Mouse (Mus musculus): ENCODE measurements at regions not wholly inside any gene's neighbourhood (a gene's known extent, or its start where the extent isn't known, plus 50 kb on each side); places are given as distances from the start of the nearest gene placed in this dataset.
"Not testable (repeated sequence)": the region's sequence is repeated elsewhere in the genome, so short reads cannot be mapped to it uniquely, and the experiment has no call there.

DNA sequence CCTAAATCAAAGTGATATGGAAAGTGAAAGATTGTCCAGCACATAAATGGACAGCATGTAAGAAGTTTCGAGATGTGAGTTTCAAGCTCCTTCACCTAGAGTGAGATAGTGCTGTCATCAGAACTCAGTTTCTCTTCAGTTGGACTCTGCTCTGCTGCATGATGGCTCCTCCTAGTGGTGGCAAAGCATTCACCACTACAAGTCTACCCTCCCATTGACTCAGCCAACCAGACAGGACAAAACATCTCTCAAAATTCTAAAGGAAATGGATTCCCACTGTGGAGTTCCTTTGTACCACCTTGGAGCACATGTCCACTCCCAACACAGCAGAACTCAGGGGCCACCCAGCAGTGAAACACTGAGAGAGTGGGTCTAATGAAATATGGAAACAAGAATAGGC is 367.8 kb upstream of the Ngly1 start:
- Histone ChIP-seq H3K4me2 (no peak overlapping the region), H3K27me3 (replicated peaks) (no peaks in the 10 kb centered on the region), H3K9me3 (no peaks in the 10 kb centered on the region), H3K36me3 (no peaks in the 10 kb centered on the region), H3K4me3 (replicated peaks) (no peak overlapping the region), H3K27ac (no peak overlapping the region), H3K4me1 (no peaks in the 10 kb centered on the region), H3K9ac (no peak overlapping the region)
- WGBS: 59% methylated on average over 1 of the region's 1 CpGs
- no peak for ATAC-seq (ENCODE audit: insufficient read depth, low FRiP score, low read depth)

DNA sequence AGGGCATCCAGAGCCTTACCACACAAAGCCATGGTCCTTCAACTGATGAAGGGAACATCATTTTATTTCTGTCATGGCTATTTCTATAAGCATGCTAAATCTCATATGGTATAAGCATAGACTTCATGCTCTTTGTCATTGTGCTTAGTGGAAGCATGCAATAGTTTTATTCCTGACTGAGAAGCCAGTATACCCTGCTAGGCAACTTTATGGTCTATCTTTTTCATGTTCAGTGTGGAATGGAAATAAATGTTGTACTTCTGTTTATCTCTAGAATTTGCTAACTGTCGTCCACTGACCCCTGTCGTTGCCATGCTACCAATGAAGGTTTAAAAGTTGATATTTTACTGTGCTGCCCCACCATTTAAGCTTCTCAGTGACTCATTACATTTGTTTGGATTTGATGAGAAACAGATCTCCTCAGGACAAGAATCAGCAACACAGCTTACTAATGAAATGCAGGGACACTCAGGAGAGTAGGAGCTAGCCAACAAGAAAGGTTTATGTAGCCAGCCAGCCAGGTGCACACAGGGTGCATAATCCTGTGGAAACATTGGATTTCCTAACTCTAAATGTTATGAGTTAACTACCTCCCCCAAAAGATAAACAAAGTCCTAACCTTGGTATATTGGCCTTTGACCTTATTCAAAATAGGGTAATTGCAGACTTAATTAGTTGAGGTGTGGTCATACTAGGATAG is 364.3 kb upstream of the Ngly1 start:
- no peaks in the 10 kb centered on the region for H3K36me3 ChIP-seq
- H3K9me3 ChIP-seq: no peaks in the 10 kb centered on the region
- H3K4me1 ChIP-seq: no peaks in the 10 kb centered on the region
- H3K4me3 ChIP-seq (replicated peaks): no peak overlapping the region
- no peak overlapping the region for H3K9ac ChIP-seq
- WGBS: 24% methylated on average over 2 of the region's 2 CpGs
- H3K4me2 ChIP-seq: no peak overlapping the region
- H3K27me3 ChIP-seq (replicated peaks): no peaks in the 10 kb centered on the region
- no peak for ATAC-seq (ENCODE audit: insufficient read depth, low FRiP score, low read depth)
- no peak overlapping the region for H3K27ac ChIP-seq

DNA sequence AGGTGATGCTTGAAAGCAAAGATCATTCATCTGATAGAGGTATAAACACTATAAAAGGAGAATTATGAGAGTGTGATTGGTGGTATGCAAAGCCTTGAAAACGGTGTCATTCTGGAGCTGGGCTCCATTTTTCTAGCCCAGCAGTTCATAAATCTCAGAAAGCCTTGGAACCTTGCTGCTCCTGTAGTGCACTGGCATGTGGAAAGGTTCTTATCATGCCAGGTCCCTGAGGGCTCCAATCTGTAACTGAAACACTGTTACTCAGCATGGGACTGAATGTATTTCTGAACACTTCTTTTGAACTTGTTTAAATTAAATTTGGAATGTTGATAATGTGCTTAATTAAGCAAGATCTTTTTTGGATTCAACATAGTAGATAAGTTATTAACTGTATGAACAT is 352.0 kb upstream of the Ngly1 start:
- Histone ChIP-seq H3K4me3 (replicated peaks) (no peak overlapping the region), H3K9me3 (no peaks in the 10 kb centered on the region), H3K4me1 (no peaks in the 10 kb centered on the region), H3K27me3 (replicated peaks) (no peaks in the 10 kb centered on the region), H3K27ac (no peak overlapping the region), H3K9ac (no peak overlapping the region), H3K4me2 (no peak overlapping the region), H3K36me3 (no peaks in the 10 kb centered on the region)
- no peak for ATAC-seq (ENCODE audit: insufficient read depth, low FRiP score, low read depth)
- 43% methylated on average over 1 of the region's 1 CpGs for WGBS

DNA sequence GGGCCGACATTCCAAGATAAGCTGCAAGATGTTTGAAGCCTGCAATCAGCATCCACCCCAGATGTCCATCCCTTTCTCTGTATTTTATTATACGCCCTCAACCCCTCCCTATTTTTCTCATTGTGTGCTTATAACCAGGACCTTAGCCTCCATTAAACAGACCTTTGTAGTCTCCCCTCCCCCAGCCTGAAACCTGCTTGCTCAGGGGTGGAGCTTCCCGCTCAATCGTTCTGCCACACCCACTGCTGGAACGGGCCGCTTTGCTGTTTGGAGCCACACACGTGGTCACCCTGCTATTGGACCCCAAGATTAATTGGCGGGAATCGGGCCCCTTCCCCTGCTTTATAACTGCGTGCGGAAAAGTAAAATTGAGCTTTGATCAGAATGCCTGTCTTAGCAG is 342.7 kb upstream of the Ngly1 start:
- not testable (repeated sequence) for H3K4me1 ChIP-seq; H3K4me3 ChIP-seq (replicated peaks); H3K9me3 ChIP-seq; H3K4me2 ChIP-seq; H3K27me3 ChIP-seq (replicated peaks); H3K27ac ChIP-seq; ATAC-seq (ENCODE audit: insufficient read depth, low FRiP score, low read depth); H3K9ac ChIP-seq; H3K36me3 ChIP-seq
- 49% methylated on average over 11 of the region's 11 CpGs for WGBS

DNA sequence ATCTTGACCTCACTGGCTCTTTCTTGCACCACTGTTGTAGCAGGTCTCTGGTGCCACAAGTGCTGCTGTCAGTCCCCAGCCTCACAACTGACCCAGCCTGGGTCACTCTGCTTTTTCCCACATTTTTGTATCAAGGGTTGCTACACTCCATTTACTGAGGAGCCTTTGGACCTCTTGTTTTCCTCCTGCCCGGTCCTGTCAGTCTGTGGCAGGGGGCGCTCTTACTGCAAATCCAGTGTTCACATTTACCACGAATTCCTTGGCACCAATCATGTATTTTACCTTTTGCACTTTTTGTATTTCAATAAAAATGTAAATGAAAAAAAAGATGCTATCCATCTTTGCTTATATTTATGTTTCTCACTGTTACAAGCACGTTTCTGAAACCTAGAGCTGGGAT is 335.9 kb upstream of the Ngly1 start:
- 54% methylated on average over 4 of the region's 4 CpGs for WGBS
- not testable (repeated sequence) for ATAC-seq (ENCODE audit: insufficient read depth, low FRiP score, low read depth); H3K36me3 ChIP-seq; H3K9ac ChIP-seq; H3K27ac ChIP-seq; H3K4me2 ChIP-seq; H3K9me3 ChIP-seq; H3K4me1 ChIP-seq; H3K27me3 ChIP-seq (replicated peaks); H3K4me3 ChIP-seq (replicated peaks)

DNA sequence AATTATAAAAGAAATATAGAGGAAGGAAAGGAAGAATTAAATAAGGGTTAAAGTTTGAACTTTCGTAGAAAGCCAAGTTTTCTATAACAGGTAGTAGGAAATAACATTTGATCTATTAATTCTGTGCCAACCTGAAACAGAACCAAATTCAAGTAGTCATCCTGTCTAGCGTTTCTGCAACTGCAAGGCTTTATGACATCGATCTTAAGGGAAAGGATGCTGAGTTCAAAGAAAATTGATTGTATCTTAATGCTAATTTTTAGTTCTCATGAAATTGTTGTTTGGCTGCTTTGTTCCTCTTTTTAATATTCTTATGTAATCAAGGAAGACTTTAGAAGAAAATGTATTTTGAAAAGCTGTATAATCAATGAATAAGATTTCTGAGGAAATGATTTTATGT is 334.9 kb upstream of the Ngly1 start:
- ATAC-seq (ENCODE audit: insufficient read depth, low FRiP score, low read depth): no peak
- no peak overlapping the region for H3K9ac ChIP-seq
- no peak overlapping the region for H3K27ac ChIP-seq
- no peaks in the 10 kb centered on the region for H3K4me1 ChIP-seq
- no peaks in the 10 kb centered on the region for H3K9me3 ChIP-seq
- 82% methylated on average over 3 of the region's 3 CpGs for WGBS
- H3K4me2 ChIP-seq: no peak overlapping the region
- no peaks in the 10 kb centered on the region for H3K36me3 ChIP-seq
- no peaks in the 10 kb centered on the region for H3K27me3 ChIP-seq (replicated peaks)
- H3K4me3 ChIP-seq (replicated peaks): no peak overlapping the region

DNA sequence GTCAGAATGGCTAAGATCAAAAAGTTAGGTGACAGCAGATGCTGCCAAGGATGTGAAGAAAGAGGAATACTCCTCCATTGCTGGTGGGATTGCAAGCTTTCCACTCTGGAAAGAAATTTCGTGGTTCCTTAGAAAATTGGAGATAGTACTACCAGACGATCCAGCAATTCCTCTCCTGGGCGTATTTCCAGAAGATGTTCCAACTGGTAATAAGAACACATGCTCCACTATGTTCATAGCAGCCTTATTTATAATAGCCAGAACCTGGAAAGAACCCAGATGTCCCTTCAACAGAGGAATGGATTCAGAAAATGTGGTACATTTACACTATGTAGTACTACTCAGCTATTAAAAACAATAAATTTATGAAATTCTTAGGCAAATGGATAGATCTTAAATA is 324.4 kb upstream of the Ngly1 start:
- 64% methylated on average over 3 of the region's 3 CpGs for WGBS
- not testable (repeated sequence) for H3K27me3 ChIP-seq (replicated peaks); ATAC-seq (ENCODE audit: insufficient read depth, low FRiP score, low read depth); H3K9ac ChIP-seq; H3K36me3 ChIP-seq; H3K27ac ChIP-seq; H3K4me2 ChIP-seq; H3K4me1 ChIP-seq; H3K4me3 ChIP-seq (replicated peaks); H3K9me3 ChIP-seq

DNA sequence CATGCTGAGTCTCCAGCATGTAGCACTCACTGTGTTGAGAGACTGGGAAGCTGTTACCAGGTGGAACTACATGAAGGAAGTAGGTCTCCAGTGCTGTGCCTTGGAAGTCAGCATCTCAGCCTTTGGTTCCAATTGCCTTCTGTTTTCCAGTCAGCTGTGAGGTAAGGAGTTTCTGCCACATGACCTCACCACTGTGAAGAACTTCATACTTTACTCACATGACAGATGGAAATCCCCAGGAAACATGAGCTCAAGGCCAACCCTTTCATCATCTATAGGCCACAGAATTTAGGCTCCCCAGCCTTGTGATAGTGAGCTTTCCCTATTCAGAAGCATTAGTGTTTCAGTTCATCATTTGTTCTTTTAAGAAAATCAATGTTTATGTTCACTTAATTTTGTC is 314.4 kb upstream of the Ngly1 start:
- no peak overlapping the region for H3K4me2 ChIP-seq
- H3K27ac ChIP-seq: no peak overlapping the region
- H3K9me3 ChIP-seq: no peaks in the 10 kb centered on the region
- ATAC-seq (ENCODE audit: insufficient read depth, low FRiP score, low read depth): no peak
- H3K4me3 ChIP-seq (replicated peaks): no peak overlapping the region
- H3K9ac ChIP-seq: no peak overlapping the region
- H3K27me3 ChIP-seq (replicated peaks): no peaks in the 10 kb centered on the region
- H3K4me1 ChIP-seq: no peaks in the 10 kb centered on the region
- H3K36me3 ChIP-seq: no peaks in the 10 kb centered on the region

DNA sequence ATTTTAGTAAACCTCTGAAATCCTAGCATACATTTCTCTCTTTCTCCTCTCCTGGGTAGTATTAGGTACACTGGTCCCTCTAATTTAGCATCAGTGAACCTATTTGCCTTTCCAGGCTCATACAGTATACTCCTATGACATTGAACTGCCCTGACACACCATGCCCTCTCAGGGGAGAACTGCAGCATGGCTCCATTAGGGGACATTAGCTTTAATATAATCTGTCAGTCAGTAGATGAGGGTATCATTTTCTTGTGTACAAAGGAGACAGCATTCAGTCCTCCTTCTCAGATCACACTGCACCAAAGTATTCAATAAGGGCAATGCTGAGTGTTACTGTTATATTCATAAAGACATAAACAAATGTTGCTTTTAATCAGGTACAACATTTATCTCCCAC is 278.8 kb upstream of the Ngly1 start:
- ATAC-seq (ENCODE audit: insufficient read depth, low FRiP score, low read depth): no peak
- Histone ChIP-seq H3K4me3 (replicated peaks) (no peak overlapping the region), H3K9ac (no peak overlapping the region)

DNA sequence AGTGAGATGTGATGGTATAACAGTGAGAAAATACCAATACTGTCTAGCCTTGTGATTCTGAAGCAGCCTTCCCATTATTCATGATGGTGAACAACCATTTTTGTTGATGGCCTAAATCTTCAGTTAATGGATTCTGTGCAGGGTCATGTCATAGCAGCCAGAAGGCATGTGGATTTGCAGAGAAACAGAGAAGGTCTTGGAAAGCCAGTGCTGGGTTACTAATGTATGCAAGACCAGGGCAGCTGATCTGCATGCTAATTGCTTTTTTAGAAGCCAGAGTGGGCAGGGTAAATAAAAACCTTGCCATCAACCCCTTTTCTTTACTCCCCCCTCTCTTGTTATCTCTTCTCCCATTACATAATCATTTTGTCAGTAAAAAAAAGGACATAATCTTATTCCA is 278.3 kb upstream of the Ngly1 start:
- H3K27ac ChIP-seq: no peak overlapping the region
- H3K27me3 ChIP-seq (replicated peaks): no peaks in the 10 kb centered on the region
- no peak overlapping the region for H3K4me3 ChIP-seq (replicated peaks)
- H3K4me1 ChIP-seq: no peaks in the 10 kb centered on the region
- no peaks in the 10 kb centered on the region for H3K9me3 ChIP-seq
- no peak overlapping the region for H3K9ac ChIP-seq
- no peaks in the 10 kb centered on the region for H3K36me3 ChIP-seq
- ATAC-seq (ENCODE audit: insufficient read depth, low FRiP score, low read depth): no peak
- H3K4me2 ChIP-seq: no peak overlapping the region

More for the DNA sequence above, 278.8 kb upstream of the Ngly1 start:
- Histone ChIP-seq H3K4me2 (no peak overlapping the region), H3K4me1 (no peaks in the 10 kb centered on the region), H3K36me3 (no peaks in the 10 kb centered on the region), H3K9me3 (no peaks in the 10 kb centered on the region), H3K27me3 (replicated peaks) (no peaks in the 10 kb centered on the region), H3K27ac (no peak overlapping the region)

DNA sequence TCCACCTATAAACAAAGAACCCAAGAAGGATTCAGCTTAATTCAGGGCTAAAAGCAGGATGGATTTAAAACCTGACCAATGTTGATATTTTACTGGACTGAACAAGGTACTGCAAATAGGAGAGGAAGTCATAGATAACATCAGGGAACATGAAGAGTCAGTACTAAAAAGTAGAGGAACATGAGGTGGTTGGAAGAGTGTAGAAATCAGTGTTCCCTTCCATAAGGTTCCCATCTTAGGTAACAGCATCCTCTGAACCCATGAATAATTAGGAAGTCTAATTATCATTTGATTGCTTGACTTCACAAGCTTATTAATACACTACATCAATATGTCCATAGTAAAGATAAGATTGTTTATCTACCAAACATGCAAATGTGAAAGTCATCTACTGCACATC is 277.8 kb upstream of the Ngly1 start:
- ATAC-seq (ENCODE audit: insufficient read depth, low FRiP score, low read depth): no peak
- Histone ChIP-seq H3K27ac (no peak overlapping the region), H3K27me3 (replicated peaks) (no peaks in the 10 kb centered on the region), H3K4me3 (replicated peaks) (no peak overlapping the region), H3K4me1 (no peaks in the 10 kb centered on the region), H3K9me3 (no peaks in the 10 kb centered on the region), H3K4me2 (no peak overlapping the region), H3K9ac (no peak overlapping the region), H3K36me3 (no peaks in the 10 kb centered on the region)

DNA sequence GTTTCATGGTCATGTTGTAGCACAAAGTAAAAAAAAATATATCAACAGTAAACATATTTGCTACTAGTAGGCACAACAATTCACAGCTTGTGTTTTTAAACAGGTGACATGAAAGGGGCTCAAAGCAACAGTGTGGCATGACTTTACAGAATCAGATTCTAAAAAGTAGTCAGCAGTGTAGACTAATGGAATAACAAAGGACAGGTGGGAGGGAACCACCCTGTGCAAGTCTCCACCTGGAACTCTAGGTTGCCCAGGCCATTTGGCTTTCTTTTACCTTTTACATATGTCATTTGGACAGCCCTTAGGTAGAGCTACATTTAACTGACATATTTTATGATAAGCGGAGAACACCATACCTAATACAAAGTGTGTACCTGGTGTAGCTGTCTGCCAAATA is 271.7 kb upstream of the Ngly1 start:
- H3K4me3 ChIP-seq (replicated peaks): no peak overlapping the region
- H3K9ac ChIP-seq: no peak overlapping the region
- WGBS: 94% methylated on average over 1 of the region's 1 CpGs
- no peaks in the 10 kb centered on the region for H3K4me1 ChIP-seq
- no peaks in the 10 kb centered on the region for H3K27me3 ChIP-seq (replicated peaks)
- no peaks in the 10 kb centered on the region for H3K36me3 ChIP-seq
- H3K27ac ChIP-seq: no peak overlapping the region
- H3K4me2 ChIP-seq: no peak overlapping the region
- no peak for ATAC-seq (ENCODE audit: insufficient read depth, low FRiP score, low read depth)
- H3K9me3 ChIP-seq: no peaks in the 10 kb centered on the region

DNA sequence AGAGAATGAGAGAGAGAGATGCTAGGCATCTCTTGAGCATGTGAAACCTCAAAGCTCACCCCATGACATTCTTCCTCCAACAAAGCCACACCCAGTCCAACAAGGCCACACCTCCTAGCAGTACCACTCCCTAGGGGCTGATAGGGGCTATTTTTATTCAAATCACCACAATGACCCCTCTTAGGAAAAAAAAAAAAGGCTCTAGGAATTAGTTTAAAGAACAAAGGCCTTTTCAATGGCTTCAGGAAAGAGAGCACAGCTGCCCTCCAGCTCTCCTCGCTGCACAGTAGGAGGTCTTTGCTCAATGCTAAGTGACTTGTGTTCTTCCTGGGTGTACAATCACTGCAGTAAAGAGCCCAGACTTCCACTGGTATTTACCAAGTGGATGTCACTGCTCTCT is 270.8 kb upstream of the Ngly1 start:
- no peak overlapping the region for H3K9ac ChIP-seq
- H3K27me3 ChIP-seq (replicated peaks): no peaks in the 10 kb centered on the region
- no peaks in the 10 kb centered on the region for H3K9me3 ChIP-seq
- no peaks in the 10 kb centered on the region for H3K4me1 ChIP-seq
- H3K36me3 ChIP-seq: no peaks in the 10 kb centered on the region
- 33% methylated on average over 1 of the region's 1 CpGs for WGBS
- ATAC-seq (ENCODE audit: insufficient read depth, low FRiP score, low read depth): no peak
- H3K27ac ChIP-seq: no peak overlapping the region
- no peak overlapping the region for H3K4me2 ChIP-seq
- H3K4me3 ChIP-seq (replicated peaks): no peak overlapping the region
